Mouse (Mus musculus) retina, embryonic 14.5 days (tissue): ENCODE results near the gene Gm28047.

Source experiments
- DNase-seq: peaks from one replicate; pipeline ENCODE4 v3.0.0-alpha.2; 2015; ENCODE audit warnings: low spot score

Gm28047 gene

DNA sequence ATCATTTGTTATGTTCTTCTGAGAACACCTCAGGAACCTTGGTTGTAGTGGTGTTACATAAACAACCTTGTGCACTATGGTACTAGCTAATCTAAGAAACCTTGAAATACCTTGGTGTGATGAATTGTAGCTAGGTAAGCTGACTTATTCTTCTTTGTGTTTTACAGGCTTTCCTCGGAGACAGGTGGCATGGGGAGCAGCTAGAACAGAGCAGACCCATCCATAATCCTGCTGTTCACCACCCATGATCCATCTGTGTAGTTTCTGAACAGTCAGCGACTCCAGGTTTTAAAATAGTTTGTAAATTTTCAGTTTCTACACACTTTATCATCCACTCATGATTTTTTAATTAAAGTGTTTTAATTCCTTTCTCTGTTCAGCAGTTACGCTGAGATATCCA lies 126.5 kb downstream of the Gm28047 start:
- DNase-seq, result no peak

GRCm38 (mm10) chr15:102487664-102488063 lies 137.2 kb downstream of the Gm28047 start:
- no peak for DNase-seq

DNA sequence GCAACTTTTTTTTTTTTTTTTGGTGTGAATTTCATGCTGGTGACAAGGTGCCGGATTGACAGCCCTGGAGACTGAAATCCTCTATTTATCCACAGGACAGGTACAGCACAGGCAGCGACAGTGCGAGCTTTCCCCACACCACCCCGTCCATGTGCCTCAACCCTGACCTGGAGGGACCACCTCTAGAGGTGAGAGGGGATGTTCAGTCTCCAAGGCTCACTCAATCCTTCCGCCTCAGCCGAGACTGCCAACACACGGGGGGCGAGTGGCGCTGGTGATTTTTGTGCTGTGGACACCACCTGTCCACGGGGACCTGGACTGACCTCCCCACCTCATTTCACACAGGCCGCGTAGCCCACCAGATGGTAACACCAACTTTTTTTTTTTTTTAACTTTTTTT lies 139.0 kb downstream of the Gm28047 start:
- DNase-seq, result no peak

DNA sequence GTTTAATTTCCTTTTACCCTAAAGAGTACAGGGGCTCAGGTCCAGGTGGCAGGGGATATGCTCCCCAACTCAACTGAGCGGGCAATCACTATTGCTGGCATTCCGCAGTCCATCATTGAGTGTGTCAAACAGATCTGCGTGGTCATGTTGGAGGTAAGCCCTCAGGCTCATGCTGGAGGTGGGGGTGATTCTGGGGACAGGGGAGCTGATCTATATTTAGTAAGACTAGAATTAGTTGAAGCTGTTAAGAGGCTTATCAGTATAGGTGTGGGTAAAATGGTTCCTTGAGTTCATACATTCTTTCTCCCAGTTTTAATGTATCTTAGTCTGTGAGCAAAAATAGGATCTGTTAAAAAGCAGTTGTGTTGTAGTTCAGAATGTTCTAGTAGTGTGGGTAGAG lies 141.7 kb downstream of the Gm28047 start:
- DNase-seq, result no peak

DNA sequence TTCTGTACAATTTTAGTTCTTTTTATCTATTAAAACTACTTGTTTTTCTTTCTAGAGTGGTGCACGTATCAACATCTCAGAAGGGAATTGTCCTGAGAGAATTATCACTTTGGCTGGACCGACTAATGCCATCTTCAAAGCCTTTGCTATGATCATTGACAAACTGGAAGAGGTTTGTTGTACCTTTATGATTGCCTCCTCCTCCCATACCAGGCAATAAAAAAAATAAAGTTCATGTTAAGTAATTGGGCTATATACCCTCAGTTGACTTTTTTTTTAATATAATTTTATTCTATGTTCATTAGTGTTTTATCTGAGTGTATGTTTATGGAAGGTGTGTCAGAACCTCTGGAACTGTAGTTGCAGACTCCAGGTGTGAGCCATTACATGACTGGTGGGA lies 150.3 kb downstream of the Gm28047 start:
- DNase-seq, result no peak
